Mouse (Mus musculus) C2C12 (cell line): ENCODE results near the gene Caln1. TPM values are rescaled to one million over a fixed set of nuclear protein-coding genes. Genes with fewer than 3 reads are reported as not detected.
"Not testable (repeated sequence)": the region's sequence is repeated elsewhere in the genome, so short reads cannot be mapped to it uniquely, and the experiment has no call there.

ENCODE experiments used
- H3K27me3 ChIP-seq: one replicate; pipeline ENCODE4 v1.6.1; 2011; ENCODE audit not compliant: control insufficient read depth, insufficient read depth, insufficient read length
- H3K36me3 ChIP-seq: one replicate; pipeline ENCODE4 v1.6.1; 2011; ENCODE audit not compliant: control insufficient read depth, insufficient read depth
- H3K4me3 ChIP-seq: one replicate; pipeline ENCODE4 v1.5.1; 2011; ENCODE audit warnings: mild to moderate bottlenecking, control low read depth; ENCODE audit not compliant: poor library complexity, insufficient read depth, severe bottlenecking
- H3K79me2 ChIP-seq: one replicate; pipeline ENCODE4 v1.6.1; 2011; ENCODE audit not compliant: control insufficient read depth, insufficient read depth
- H3K79me3 ChIP-seq: one replicate; pipeline ENCODE4 v1.6.1; 2011; ENCODE audit warnings: low read depth, control low read depth
- H3ac ChIP-seq: one replicate; pipeline ENCODE3; 2011; ENCODE audit warnings: low read depth; ENCODE audit not compliant: control insufficient read depth, insufficient read length
- CEBPB ChIP-seq: IDR thresholded peaks from one replicate; pipeline ENCODE4 v1.6.1; 2011; ENCODE audit warnings: low read depth, mild to moderate bottlenecking, control low read depth, moderate library complexity
- CTCF ChIP-seq: IDR thresholded peaks from one replicate; pipeline ENCODE4 v1.5.1; 2011; ENCODE audit not compliant: control insufficient read depth, insufficient read depth, insufficient read length
- FOSL1 ChIP-seq: IDR thresholded peaks from one replicate; pipeline ENCODE4 v1.8.0; 2011; ENCODE audit warnings: mild to moderate bottlenecking, low read length; ENCODE audit not compliant: poor library complexity, insufficient read depth, severe bottlenecking
- MAX ChIP-seq: IDR thresholded peaks from one replicate; pipeline ENCODE4 v1.6.1; 2011; ENCODE audit warnings: mild to moderate bottlenecking, control low read depth
- MYOD1 ChIP-seq: IDR thresholded peaks from one replicate; pipeline ENCODE4 v1.6.1; 2011; ENCODE audit warnings: low read depth; ENCODE audit not compliant: control insufficient read depth, insufficient read length
- MYOG ChIP-seq: IDR thresholded peaks from one replicate; pipeline ENCODE4 v1.6.1; 2011; ENCODE audit not compliant: control insufficient read depth, insufficient read length; ENCODE audit errors: extremely low read depth
- USF1 ChIP-seq: IDR thresholded peaks from one replicate; pipeline ENCODE4 v1.6.1; 2011; ENCODE audit warnings: low read depth, mild to moderate bottlenecking, control low read depth, moderate library complexity
- polyA plus RNA-seq: library from polyadenylated mRNA; unstranded; fragments of >200 nt; fragmentation: generic; extraction: Trizol; gene quantifications from one replicate; pipeline ENCODE4 v1.2.1, GENCODE M21; 2012; ENCODE audit warnings: missing spikeins

Gene Caln1
- polyA plus RNA-seq, 1 experiment, result 0.02 TPM

DNA sequence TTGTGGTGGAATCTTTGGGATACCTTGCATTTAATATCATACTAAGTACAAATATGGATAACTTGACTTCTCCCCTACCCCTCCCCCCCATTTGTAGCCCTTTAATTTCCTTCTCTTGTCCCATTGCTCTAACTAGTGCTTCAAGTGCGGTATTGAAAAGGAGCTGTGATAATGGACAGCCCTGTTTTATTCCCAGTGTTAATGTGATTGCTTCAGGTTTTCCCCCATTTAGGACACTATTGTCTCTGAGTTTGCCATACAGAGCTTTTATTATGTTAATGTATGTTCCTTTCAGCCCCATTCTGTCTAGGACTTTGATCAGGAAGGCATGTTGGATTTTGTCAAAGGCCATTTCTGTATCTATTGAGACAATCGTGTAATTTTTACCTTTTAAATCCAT lies 266.1 kb downstream of the Caln1 start:
- TF ChIP-seq MYOG (no peak), MYOD1 (no peak), CEBPB (no peak), CTCF (no peak), MAX (no peak)
- H3K79me3 ChIP-seq, result no peaks in the 10 kb centered on the region
- H3K36me3 ChIP-seq, result no peaks in the 10 kb centered on the region
- H3ac ChIP-seq, result no peak overlapping the region
- H3K79me2 ChIP-seq, result no peaks in the 10 kb centered on the region
- H3K27me3 ChIP-seq, result no peaks in the 10 kb centered on the region
- H3K4me3 ChIP-seq, result no peak overlapping the region

DNA sequence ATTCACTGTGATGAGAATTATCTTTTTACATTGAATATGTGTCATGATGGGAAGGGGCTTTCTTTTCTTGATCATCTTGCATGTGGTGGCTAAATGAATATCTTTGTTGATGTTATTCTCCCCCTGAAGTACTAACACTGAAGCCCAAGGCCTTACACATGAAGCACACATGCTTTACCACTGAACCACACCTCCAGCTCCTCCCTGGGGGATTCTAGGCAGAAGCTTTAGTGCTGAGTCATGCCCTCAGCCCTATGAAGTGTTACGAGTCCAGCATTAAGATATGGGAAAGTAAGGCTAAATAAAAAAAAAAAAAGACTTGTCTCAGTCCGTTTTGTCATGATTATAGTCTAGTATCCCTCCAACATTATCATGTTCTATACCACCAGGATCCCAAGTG lies 272.6 kb downstream of the Caln1 start:
- Histone ChIP-seq H3K27me3 (no peaks in the 10 kb centered on the region), H3K79me2 (no peaks in the 10 kb centered on the region), H3K36me3 (no peaks in the 10 kb centered on the region), H3K4me3 (no peak overlapping the region), H3ac (no peak overlapping the region), H3K79me3 (no peaks in the 10 kb centered on the region)
- TF ChIP-seq MYOD1 (no peak), MAX (peak; percentile 63)

DNA sequence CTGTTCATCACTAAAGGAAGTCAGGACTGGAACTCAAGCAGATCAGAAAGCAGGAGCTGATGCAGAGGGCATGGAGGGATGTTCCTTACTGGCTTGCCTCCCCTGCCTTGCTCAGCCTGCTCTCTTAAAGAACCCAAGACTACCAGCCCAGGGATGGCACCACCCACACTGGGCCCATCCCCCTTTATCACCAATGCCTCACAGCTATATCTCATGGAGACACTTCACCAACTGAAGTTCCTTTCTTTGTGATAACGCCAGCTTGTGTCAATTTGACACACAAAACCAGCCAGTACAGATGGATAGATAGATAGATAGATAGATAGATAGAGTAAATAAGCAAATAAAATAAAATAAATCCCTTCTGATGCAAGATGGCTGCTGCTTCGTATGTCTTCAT lies 276.9 kb downstream of the Caln1 start:
- not testable (repeated sequence) for H3K36me3 ChIP-seq, H3K79me3 ChIP-seq

DNA sequence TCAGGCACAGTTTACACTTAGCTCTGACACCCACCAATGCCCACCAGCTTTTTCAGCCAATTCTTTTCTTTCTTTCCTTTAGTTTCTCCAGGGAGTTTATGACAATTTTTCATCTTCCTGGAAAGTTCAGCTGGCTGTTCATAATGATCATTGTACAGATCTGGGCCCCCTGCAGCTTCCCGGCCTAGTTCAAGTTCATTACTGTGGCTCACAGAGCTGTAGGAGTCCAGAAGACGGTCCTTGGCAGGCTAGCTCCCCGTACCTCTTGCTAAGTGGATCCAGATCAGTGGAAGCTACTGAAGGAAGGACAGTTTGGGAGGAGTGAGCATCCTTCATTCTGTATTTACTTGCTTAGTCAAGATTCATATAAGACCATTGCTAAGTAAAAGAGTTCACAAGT lies 288.9 kb downstream of the Caln1 start:
- TF ChIP-seq FOSL1 (no peak), CTCF (no peak), USF1 (no peak), MYOD1 (no peak), MYOG (no peak), MAX (no peak), CEBPB (no peak)
- Histone ChIP-seq H3ac (no peak overlapping the region), H3K27me3 (no peaks in the 10 kb centered on the region), H3K79me2 (no peaks in the 10 kb centered on the region), H3K4me3 (no peak overlapping the region), H3K36me3 (no peaks in the 10 kb centered on the region), H3K79me3 (no peaks in the 10 kb centered on the region)

More for the DNA sequence above, 276.9 kb downstream of the Caln1 start:
- not testable (repeated sequence) for H3K79me2 ChIP-seq, H3ac ChIP-seq, H3K27me3 ChIP-seq, H3K4me3 ChIP-seq

DNA sequence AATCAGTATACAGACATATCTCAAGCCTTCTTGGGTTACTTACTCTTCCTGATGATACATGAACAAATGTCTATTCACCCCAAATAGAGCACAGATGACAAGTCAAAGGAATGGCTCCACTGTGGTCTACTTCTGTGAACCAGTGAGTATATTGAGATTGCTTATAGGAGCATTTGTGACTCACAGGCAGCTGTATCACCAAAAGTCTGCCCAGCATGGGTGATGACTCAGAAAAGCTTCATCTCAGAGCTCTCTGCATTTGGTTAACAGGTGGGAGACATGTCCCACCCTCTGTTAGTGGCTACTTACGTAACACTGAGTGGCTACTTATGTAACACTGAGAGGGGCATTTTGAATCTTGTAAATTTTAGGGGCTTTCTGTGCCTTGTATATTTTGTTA lies 296.8 kb downstream of the Caln1 start:
- Histone ChIP-seq H3K27me3 (no peaks in the 10 kb centered on the region), H3K79me2 (no peaks in the 10 kb centered on the region), H3ac (no peak overlapping the region), H3K36me3 (no peaks in the 10 kb centered on the region), H3K4me3 (no peak overlapping the region), H3K79me3 (no peaks in the 10 kb centered on the region)
- no peak for TF ChIP-seq CEBPB
- no peak for TF ChIP-seq MYOG
- TF ChIP-seq MYOD1, result no peak
- no peak for TF ChIP-seq MAX
- TF ChIP-seq USF1, result no peak
- TF ChIP-seq CTCF, result no peak
- TF ChIP-seq FOSL1, result no peak

DNA sequence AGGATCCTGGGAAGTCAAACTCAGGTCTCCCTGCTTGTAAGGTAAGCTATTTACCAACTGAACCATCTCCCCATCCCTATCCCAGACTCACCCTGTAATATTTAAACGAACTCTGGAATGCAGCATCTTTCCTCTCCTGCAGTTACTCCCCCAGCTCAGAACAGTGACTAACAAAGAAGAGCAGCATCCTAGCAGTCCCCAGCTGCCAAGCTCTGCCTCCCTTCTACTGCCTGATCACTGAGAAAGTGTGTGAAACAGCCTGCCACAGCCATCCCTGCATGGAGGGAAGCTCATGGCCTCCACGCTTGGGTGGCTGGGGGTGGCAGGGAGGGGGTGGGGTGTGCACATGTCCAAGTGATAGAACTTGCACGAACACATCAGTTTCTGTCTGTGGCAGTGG lies 303.3 kb downstream of the Caln1 start:
- Histone ChIP-seq H3ac (no peak overlapping the region), H3K27me3 (no peaks in the 10 kb centered on the region), H3K79me2 (no peaks in the 10 kb centered on the region), H3K36me3 (no peaks in the 10 kb centered on the region), H3K79me3 (no peaks in the 10 kb centered on the region), H3K4me3 (no peak overlapping the region)
- no peak for TF ChIP-seq FOSL1
- no peak for TF ChIP-seq CEBPB

DNA sequence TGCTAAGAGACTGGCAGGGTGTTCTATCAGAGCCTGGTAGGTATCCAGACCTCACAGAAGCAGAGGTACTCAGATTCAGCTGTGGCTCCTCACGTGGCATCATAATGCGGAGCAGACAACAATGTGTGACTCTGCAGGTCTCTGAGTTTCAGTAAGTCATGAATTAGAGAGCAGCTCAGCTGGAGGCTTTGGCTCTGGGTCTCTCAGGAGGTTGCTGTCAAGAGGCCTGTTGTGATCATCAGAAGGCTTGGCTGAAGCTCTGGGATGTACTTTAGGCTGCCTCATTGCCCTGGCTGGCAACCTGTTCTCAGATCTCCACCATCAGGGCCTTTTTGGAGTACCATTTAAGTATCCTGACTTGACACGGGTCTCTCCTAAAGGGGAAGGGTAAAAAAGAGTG lies 303.8 kb downstream of the Caln1 start:
- Histone ChIP-seq H3K79me2 (no peaks in the 10 kb centered on the region), H3ac (no peak overlapping the region), H3K36me3 (no peaks in the 10 kb centered on the region), H3K79me3 (no peaks in the 10 kb centered on the region), H3K4me3 (no peak overlapping the region), H3K27me3 (no peaks in the 10 kb centered on the region)
- TF ChIP-seq MAX (no peak), FOSL1 (no peak), CEBPB (no peak), USF1 (no peak), CTCF (no peak), MYOD1 (no peak), MYOG (no peak)
